In genomic region chr2:119270286-119270642, GRCm38 (mm10) we compare ENCODE assay signal across 10 mouse cellular contexts. TPM values are rescaled to one million over a fixed set of nuclear protein-coding genes. Genes with fewer than 3 reads are reported as not detected.
DNase-seq lines count a peak whose midpoint lies in the region; ATAC-seq and TF ChIP-seq lines count a peak whose summit lies in the region.
"Had no signal": no experiment of that assay in that cellular context is flagged by ENCODE, and none has a peak within 500 bp of the region (broad histone marks: within the 10 kb centered on the region; RNA-seq: fewer than 3 reads in every experiment).

No protein-coding gene starts in this region.

- H3K4me3 ChIP-seq in left cerebral cortex, adult 2 months: peak overlapping the region; percentile 73
- peak overlapping the region; percentile 62 for H3K4me3 ChIP-seq in forebrain, embryonic 13.5 days
- H3K4me3 ChIP-seq in limb, embryonic 11.5 days (ENCODE audit: low read depth, low read length): peak overlapping the region; percentile 60; the same call in 1 of the 2 replicates
- peak overlapping the region; percentile 75 for H3K4me3 ChIP-seq in neural tube, embryonic 14.5 days (ENCODE audit: low read depth, low read length)

- no peaks in the 10 kb centered on the region for H3K36me3 ChIP-seq in forebrain, embryonic 13.5 days (ENCODE audit: poor library complexity, severe bottlenecking)
- H3K36me3 ChIP-seq in limb, embryonic 11.5 days (ENCODE audit: control insufficient read depth, insufficient read depth, low read length): no peaks in the 10 kb centered on the region
- H3K36me3 ChIP-seq in neural tube, embryonic 14.5 days (ENCODE audit: control insufficient read depth, insufficient read depth, low read length): no peaks in the 10 kb centered on the region

- H3K4me2 ChIP-seq in forebrain, embryonic 13.5 days: peak overlapping the region; percentile 88
- peak overlapping the region; percentile 97 for H3K4me2 ChIP-seq in limb, embryonic 11.5 days (ENCODE audit: low read depth, severe bottlenecking)
- H3K4me2 ChIP-seq in neural tube, embryonic 14.5 days (ENCODE audit: low read depth, low read length): peak overlapping the region; percentile 72

- TF ChIP-seq CTCF in left cerebral cortex, adult 2 months (IDR thresholded peaks at IDR 0.05): no peak

- H3K9me3 ChIP-seq in forebrain, embryonic 13.5 days (replicated peaks): no peaks in the 10 kb centered on the region
- no peaks in the 10 kb centered on the region for H3K9me3 ChIP-seq in limb, embryonic 11.5 days (ENCODE audit: control insufficient read depth, low read length)
- no peaks in the 10 kb centered on the region for H3K9me3 ChIP-seq in neural tube, embryonic 14.5 days (ENCODE audit: control insufficient read depth, low read length)

- intact Hi-C loops in left cerebral cortex, adult 2 months (cut with DNase I): no loop called here
- intact Hi-C loops in left cerebral cortex, postnatal 4 days (cut with DNase I): no loop called here

- no peak for DNase-seq in left cerebral cortex, adult 2 months (ENCODE audit: extremely low spot score in 1 of 2, low spot score in 2 of 2)
- DNase-seq in left cerebral cortex, postnatal 4 days: no peak
- no peak for DNase-seq in limb, embryonic 11.5 days (ENCODE audit: low spot score)
- no peak for DNase-seq in thymus, postnatal 0 days (ENCODE audit: low spot score)
- DNase-seq in gastrocnemius, adult 18-20 months (ENCODE audit: low spot score): no peak
- DNase-seq: lung, postnatal 36 days had no signal

- peak overlapping the region; percentile 76 for H3K9ac ChIP-seq in forebrain, embryonic 13.5 days
- no peak overlapping the region for H3K9ac ChIP-seq in limb, embryonic 11.5 days (ENCODE audit: low read length)
- peak overlapping the region; percentile 75 for H3K9ac ChIP-seq in neural tube, embryonic 14.5 days (replicated peaks; ENCODE audit: low read depth, low read length)

- peaks cover 25% of the 10 kb centered on the region for H3K27me3 ChIP-seq in forebrain, embryonic 13.5 days
- H3K27me3 ChIP-seq in limb, embryonic 11.5 days (ENCODE audit: control insufficient read depth, insufficient read depth, low read length): peaks cover 5% of the 10 kb centered on the region; the same call in 1 of the 2 replicates
- no peaks in the 10 kb centered on the region for H3K27me3 ChIP-seq in neural tube, embryonic 14.5 days (ENCODE audit: control insufficient read depth, insufficient read depth, low read length)

- H3K4me1 ChIP-seq in forebrain, embryonic 13.5 days: peaks cover 5% of the 10 kb centered on the region; the same call in 1 of the 2 replicates
- H3K4me1 ChIP-seq in limb, embryonic 11.5 days (ENCODE audit: control insufficient read depth, insufficient read depth, low read length): 0 out of 2 replicates have a peak, but pooled peaks cover 3% of the 10 kb centered on the region
- H3K4me1 ChIP-seq in neural tube, embryonic 14.5 days (ENCODE audit: control insufficient read depth, insufficient read depth, low read length): 0 out of 2 replicates have a peak, but pooled peaks cover 2% of the 10 kb centered on the region

- 46% methylated on average over 9 of the region's 9 CpGs for WGBS in forebrain, embryonic 13.5 days
- WGBS in limb, embryonic 11.5 days: 49% methylated on average over 9 of the region's 9 CpGs
- WGBS in neural tube, embryonic 14.5 days: 45% methylated on average over 9 of the region's 9 CpGs

- ATAC-seq in forebrain, embryonic 13.5 days: no peak
- ATAC-seq in limb, embryonic 11.5 days (ENCODE audit: insufficient number of reproducible peaks, low FRiP score, low TSS enrichment, low read depth): no peak
- ATAC-seq in neural tube, embryonic 14.5 days (ENCODE audit: low read depth): no peak
- no peak for ATAC-seq in CD4-positive, CD25-positive, alpha-beta regulatory T cell, adult 4 months

- H3K27ac ChIP-seq in left cerebral cortex, adult 2 months: peak overlapping the region; percentile 84; the same call in 1 of the 2 replicates
- no peak overlapping the region for H3K27ac ChIP-seq in forebrain, embryonic 13.5 days
- H3K27ac ChIP-seq in limb, embryonic 11.5 days (replicated peaks; ENCODE audit: low read depth, low read length): no peak overlapping the region
- H3K27ac ChIP-seq in neural tube, embryonic 14.5 days (ENCODE audit: low read depth, low read length): no peak overlapping the region

RNA-seq across cellular contexts. Expression of gene Rhov, which starts 0.8 kb away (rescaled TPM):
- 10 to 100 TPM in 1 of 2 experiments, 1 to 10 TPM in 1; 9.8 to 11.1 TPM for total RNA-seq in left cerebral cortex, adult 2 months (2021)
- 10 to 100 TPM; 20.4 to 23.9 TPM for total RNA-seq in left cerebral cortex, postnatal 4 days (2021)
- polyA plus RNA-seq in forebrain, embryonic 13.5 days (2015; fragmentation: Nextera tagmentation; extraction: Ambion mirVana): 6.2 and 8.0 TPM in 2 replicates
- polyA plus RNA-seq in limb, embryonic 11.5 days (2014; fragmentation: Nextera tagmentation; extraction: Ambion mirVana): 2.7 and 4.3 TPM in 2 replicates
- polyA plus RNA-seq in neural tube, embryonic 14.5 days (2014; fragmentation: Nextera tagmentation; extraction: Ambion mirVana): 24.6 and 31.9 TPM in 2 replicates
- polyA plus RNA-seq in thymus, postnatal 0 days (2015; fragmentation: Nextera tagmentation; extraction: Ambion mirVana): 3.9 and 4.2 TPM in 2 replicates
- total RNA-seq in gastrocnemius, adult 18-20 months (2021): not detected
- not detected for polyA plus RNA-seq in CD4-positive, CD25-positive, alpha-beta regulatory T cell, adult 4 months (2017; shearing (Covaris generic))
- polyA plus RNA-seq: erythroblast, embryonic 14.5 days had no signal

RNA-seq across cellular contexts. Expression of gene Vps18, which starts 18.3 kb away (rescaled TPM):
- 10 to 100 TPM; 47.2 to 50.8 TPM for total RNA-seq in left cerebral cortex, adult 2 months (2021)
- total RNA-seq in left cerebral cortex, postnatal 4 days (2021): 10 to 100 TPM; 29.3 to 31.3 TPM
- 21.2 and 23.5 TPM in 2 replicates for polyA plus RNA-seq in forebrain, embryonic 13.5 days (2015; fragmentation: Nextera tagmentation; extraction: Ambion mirVana)
- 12.1 and 14.6 TPM in 2 replicates for polyA plus RNA-seq in limb, embryonic 11.5 days (2014; fragmentation: Nextera tagmentation; extraction: Ambion mirVana)
- polyA plus RNA-seq in neural tube, embryonic 14.5 days (2014; fragmentation: Nextera tagmentation; extraction: Ambion mirVana): 14.8 and 19.7 TPM in 2 replicates
- polyA plus RNA-seq in thymus, postnatal 0 days (2015; fragmentation: Nextera tagmentation; extraction: Ambion mirVana): 12.3 and 12.4 TPM in 2 replicates
- total RNA-seq in gastrocnemius, adult 18-20 months (2021): 10 to 100 TPM; 10.1 to 10.2 TPM
- polyA plus RNA-seq in CD4-positive, CD25-positive, alpha-beta regulatory T cell, adult 4 months (2017; shearing (Covaris generic)): 10 to 100 TPM in 1 of 2 experiments, 1 to 10 TPM in 1; 4.7 to 13.0 TPM

RNA-seq across cellular contexts. Expression of gene Spint1, which starts 33.1 kb away (rescaled TPM):
- total RNA-seq in left cerebral cortex, adult 2 months (2021): 1 to 10 TPM in 1 of 2 experiments, under 1 TPM in 1; 0.96 to 1.2 TPM
- total RNA-seq in left cerebral cortex, postnatal 4 days (2021): under 1 TPM; 0.26 to 0.83 TPM
- 0.26 and 0.52 TPM in 2 replicates for polyA plus RNA-seq in forebrain, embryonic 13.5 days (2015; fragmentation: Nextera tagmentation; extraction: Ambion mirVana)
- polyA plus RNA-seq in limb, embryonic 11.5 days (2014; fragmentation: Nextera tagmentation; extraction: Ambion mirVana): 6.1 and 8.0 TPM in 2 replicates
- polyA plus RNA-seq in neural tube, embryonic 14.5 days (2014; fragmentation: Nextera tagmentation; extraction: Ambion mirVana): 0.61 and 0.68 TPM in 2 replicates
- polyA plus RNA-seq in thymus, postnatal 0 days (2015; fragmentation: Nextera tagmentation; extraction: Ambion mirVana): 21.7 and 23.6 TPM in 2 replicates
- total RNA-seq in gastrocnemius, adult 18-20 months (2021): not detected
- not detected for polyA plus RNA-seq in CD4-positive, CD25-positive, alpha-beta regulatory T cell, adult 4 months (2017; shearing (Covaris generic))
- polyA plus RNA-seq: erythroblast, embryonic 14.5 days had no signal

RNA-seq across cellular contexts. Expression of gene Ppp1r14d, which starts 40.6 kb away (rescaled TPM):
- not detected for total RNA-seq in left cerebral cortex, adult 2 months (2021)
- total RNA-seq in left cerebral cortex, postnatal 4 days (2021): not detected
- not detected in 2 replicates for polyA plus RNA-seq in forebrain, embryonic 13.5 days (2015; fragmentation: Nextera tagmentation; extraction: Ambion mirVana)
- polyA plus RNA-seq in limb, embryonic 11.5 days (2014; fragmentation: Nextera tagmentation; extraction: Ambion mirVana): 0.20 TPM in 1 of 2 replicates, not detected in the other
- not detected in 2 replicates for polyA plus RNA-seq in neural tube, embryonic 14.5 days (2014; fragmentation: Nextera tagmentation; extraction: Ambion mirVana)
- 0.17 and 1.1 TPM in 2 replicates for polyA plus RNA-seq in thymus, postnatal 0 days (2015; fragmentation: Nextera tagmentation; extraction: Ambion mirVana)
- total RNA-seq in gastrocnemius, adult 18-20 months (2021): not detected
- polyA plus RNA-seq in CD4-positive, CD25-positive, alpha-beta regulatory T cell, adult 4 months (2017; shearing (Covaris generic)): not detected
- polyA plus RNA-seq: erythroblast, embryonic 14.5 days had no signal

RNA-seq across cellular contexts. Expression of gene Dll4, which starts 55.3 kb away (rescaled TPM):
- 1 to 10 TPM; 2.3 to 2.4 TPM for total RNA-seq in left cerebral cortex, adult 2 months (2021)
- 1 to 10 TPM; 5.3 to 6.8 TPM for total RNA-seq in left cerebral cortex, postnatal 4 days (2021)
- polyA plus RNA-seq in forebrain, embryonic 13.5 days (2015; fragmentation: Nextera tagmentation; extraction: Ambion mirVana): 3.9 and 4.0 TPM in 2 replicates
- 3.1 and 3.4 TPM in 2 replicates for polyA plus RNA-seq in limb, embryonic 11.5 days (2014; fragmentation: Nextera tagmentation; extraction: Ambion mirVana)
- 2.1 and 2.7 TPM in 2 replicates for polyA plus RNA-seq in neural tube, embryonic 14.5 days (2014; fragmentation: Nextera tagmentation; extraction: Ambion mirVana)
- polyA plus RNA-seq in thymus, postnatal 0 days (2015; fragmentation: Nextera tagmentation; extraction: Ambion mirVana): 15.1 and 15.9 TPM in 2 replicates
- total RNA-seq in gastrocnemius, adult 18-20 months (2021): 1 to 10 TPM; 3.2 to 4.5 TPM
- not detected for polyA plus RNA-seq in CD4-positive, CD25-positive, alpha-beta regulatory T cell, adult 4 months (2017; shearing (Covaris generic))
